Mouse (Mus musculus) spleen, embryonic (tissue): ENCODE measurements around the gene Gm11939.
"Not testable (repeated sequence)": the region's sequence is repeated elsewhere in the genome, so short reads cannot be mapped to it uniquely, and the experiment has no call there.

Source experiments
- CTCF ChIA-PET: fragments of 350-600 bp; sonication (Branson Sonifier 250); formaldehyde crosslinking; loops from one replicate; lab custom pipeline; 2022; lab: Charles Lee

Gm11939 gene

DNA sequence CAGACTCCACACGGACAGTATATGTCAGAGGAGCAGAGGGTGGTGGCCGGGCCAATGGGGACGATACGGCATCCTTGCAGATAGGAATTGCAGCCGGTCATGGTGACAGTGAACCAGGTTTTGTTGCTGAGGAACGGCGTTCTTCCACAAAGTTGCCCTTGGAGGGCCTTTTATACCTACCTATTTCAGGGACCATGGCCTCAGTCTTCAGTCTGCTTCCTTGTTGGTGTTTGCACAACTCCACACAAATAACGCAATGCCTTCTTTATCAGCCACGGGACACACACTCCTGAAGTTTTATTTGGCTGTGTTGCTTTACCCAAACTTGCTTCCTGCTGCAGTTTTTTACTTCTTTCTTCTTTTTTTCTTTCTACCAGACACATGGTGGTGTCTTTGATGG is at the start of gene Gm11939:
Gene Gm11939, minus strand, starts transcription at position 101 of the 400 bp plus-strand sequence.
- CTCF ChIA-PET: no interaction called here

- CTCF ChIA-PET: not testable (repeated sequence)
Observed at GRCm38 (mm10) chr11:99603208-99603607, 43.9 kb upstream of the Gm11939 start, which contains the start of gene Gm11938. TSS of gene Gm11938 (minus strand) at chr11:99603308.

- CTCF ChIA-PET: not testable (repeated sequence)
Observed at GRCm38 (mm10) chr11:99597742-99598141, 38.5 kb upstream of the Gm11939 start, which contains the start of gene Krtap9-3. TSS of gene Krtap9-3 (minus strand) at chr11:99598105.

- CTCF ChIA-PET: no interaction called here
Observed at GRCm38 (mm10) chr11:99590981-99591380, 31.7 kb upstream of the Gm11939 start, which contains the start of gene Krtap1-3. TSS of gene Krtap1-3 (minus strand) at chr11:99591339.

DNA sequence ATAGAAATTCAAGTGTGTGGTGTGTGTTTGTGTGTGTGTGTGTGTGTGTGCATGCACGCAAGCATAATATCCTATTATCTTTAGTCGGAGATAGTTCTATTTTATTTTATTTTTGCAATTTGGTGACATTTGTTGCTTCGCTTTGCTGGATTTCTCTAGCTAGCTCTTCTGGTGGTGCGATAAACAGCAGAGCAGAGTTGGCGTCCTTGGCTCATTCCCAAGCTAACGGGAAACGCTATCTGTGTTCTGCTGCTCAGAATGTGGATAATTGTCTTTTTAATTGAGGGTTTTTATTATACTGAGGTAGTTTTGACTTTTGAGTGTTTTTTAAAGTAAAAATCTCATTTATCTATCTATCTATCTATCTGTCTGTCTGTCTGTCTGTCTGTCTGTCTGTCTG is 25.8 kb upstream of the Gm11939 start:
- CTCF ChIA-PET: no interaction called here

- CTCF ChIA-PET: no interaction called here
Observed at GRCm38 (mm10) chr11:99583245-99583704, 24.0 kb upstream of the Gm11939 start, which contains the start of gene Krtap1-4. TSS of gene Krtap1-4 (minus strand) at chr11:99583654.

DNA sequence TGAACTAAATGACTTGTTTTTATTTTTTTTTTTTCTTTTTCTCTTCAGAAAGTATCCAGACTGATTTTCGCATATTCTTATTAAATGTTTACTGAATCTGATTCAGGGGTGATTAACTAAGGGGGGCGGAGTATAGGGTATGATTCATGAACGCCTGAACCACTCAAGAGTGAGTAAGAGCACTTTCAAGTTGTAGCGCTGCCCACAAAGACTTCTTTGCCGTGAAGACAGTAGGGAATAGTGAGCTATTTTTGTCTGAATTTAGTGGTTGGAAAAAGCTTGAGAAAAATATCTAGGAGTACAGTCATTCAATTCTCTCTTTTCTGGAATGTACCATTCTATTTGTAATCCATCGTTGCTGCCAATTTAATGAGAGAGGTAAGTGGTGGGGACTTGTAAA is 22.3 kb upstream of the Gm11939 start:
- CTCF ChIA-PET: no interaction called here

DNA sequence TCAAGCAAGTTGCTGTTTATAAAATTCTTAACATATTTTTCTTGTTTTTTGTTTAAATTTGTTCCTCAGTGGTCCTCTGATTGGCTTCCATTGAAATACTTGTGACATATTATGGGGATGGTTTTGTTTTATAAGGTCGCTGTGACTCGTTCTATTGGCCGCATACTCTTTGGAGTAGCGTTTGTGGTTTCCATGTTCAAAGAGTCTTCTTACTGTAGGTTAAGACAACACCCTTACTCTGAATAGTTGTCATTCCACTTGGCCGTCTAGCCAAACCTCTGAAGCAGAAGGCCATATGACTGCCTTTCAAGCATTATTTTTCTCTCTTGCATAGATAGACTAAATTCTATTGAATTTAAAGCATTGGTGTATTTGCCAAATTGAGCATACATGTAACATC is 21.8 kb upstream of the Gm11939 start:
- CTCF ChIA-PET: no interaction called here

- CTCF ChIA-PET: no interaction called here
Observed at GRCm38 (mm10) chr11:99580636-99581035, 21.4 kb upstream of the Gm11939 start, which contains the start of gene Krtap1-5. TSS of gene Krtap1-5 (minus strand) at chr11:99581016.

GRCm38 (mm10) chr11:99574106-99574505 is 14.8 kb upstream of the Gm11939 start:
- CTCF ChIA-PET: no interaction called here

GRCm38 (mm10) chr11:99573164-99573563 is 13.9 kb upstream of the Gm11939 start:
- CTCF ChIA-PET: no interaction called here

DNA sequence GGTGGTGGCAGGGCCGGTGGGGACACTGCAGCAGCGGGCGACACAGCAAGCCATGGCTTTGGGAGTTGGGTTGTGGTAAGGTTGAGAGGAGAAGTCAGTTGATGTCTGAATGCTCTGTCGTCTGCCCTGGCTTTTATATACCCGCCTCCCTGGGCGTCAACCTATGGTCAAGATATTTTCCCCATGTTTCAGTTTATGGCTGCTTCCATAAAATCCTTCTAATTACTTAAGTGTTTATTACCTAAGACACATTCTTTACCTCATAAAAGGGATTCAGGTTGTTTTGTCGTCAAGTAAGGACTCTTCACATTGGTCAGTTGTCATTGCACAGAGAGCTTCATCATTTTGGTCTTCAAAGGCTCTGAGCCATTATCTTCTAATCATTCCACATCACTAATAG is 7.3 kb upstream of the Gm11939 start, which contains the start of gene Krtap3-1:
Gene Krtap3-1, minus strand, starts transcription at position 101 of the 400 bp plus-strand sequence.
- CTCF ChIA-PET: no interaction called here

- CTCF ChIA-PET: no interaction called here
Observed at GRCm38 (mm10) chr11:99562580-99562979, 3.3 kb upstream of the Gm11939 start.

DNA sequence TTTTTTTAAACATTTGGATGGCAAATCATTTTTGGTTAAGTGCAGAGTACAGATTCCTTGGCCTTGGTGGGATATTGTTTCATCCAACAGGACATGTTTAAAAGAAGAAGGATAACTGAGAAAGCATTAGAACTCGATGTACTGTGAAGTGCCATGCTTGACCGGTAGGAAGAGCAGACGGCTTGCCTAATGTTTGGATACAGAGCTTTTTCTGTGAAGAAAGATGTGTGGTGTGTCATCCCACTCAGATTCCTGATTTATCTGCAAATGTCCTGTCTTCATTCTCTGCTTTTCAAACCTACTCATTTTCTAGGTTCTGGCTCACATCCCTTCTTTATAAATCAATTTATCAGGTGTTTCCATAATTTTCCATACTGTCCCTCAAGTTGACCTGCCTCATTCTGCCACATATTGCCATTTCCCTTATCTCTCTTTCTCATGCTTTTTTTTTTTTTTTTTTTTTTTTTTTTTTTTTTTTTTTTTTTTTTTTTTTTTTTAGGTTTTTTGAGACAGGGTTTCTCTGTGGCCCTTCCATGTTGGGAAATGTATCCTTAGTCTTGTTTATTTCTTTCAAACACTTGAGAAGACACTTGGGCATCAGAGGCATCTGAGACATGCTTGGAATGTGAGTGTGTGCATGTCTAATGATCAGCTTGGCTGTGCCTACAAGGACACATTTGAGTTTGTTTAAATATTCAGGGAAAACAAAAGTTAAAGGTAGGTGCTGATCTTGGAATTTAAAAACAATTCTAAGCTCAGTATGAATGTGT is 1.1 kb downstream of the Gm11939 start:
- CTCF ChIA-PET: no interaction called here

GRCm38 (mm10) chr11:99556753-99557152 is 2.5 kb downstream of the Gm11939 start, which contains the start of gene Krtap3-2:
TSS of gene Krtap3-2 (minus strand) at chr11:99556853.
- CTCF ChIA-PET: no interaction called here

DNA sequence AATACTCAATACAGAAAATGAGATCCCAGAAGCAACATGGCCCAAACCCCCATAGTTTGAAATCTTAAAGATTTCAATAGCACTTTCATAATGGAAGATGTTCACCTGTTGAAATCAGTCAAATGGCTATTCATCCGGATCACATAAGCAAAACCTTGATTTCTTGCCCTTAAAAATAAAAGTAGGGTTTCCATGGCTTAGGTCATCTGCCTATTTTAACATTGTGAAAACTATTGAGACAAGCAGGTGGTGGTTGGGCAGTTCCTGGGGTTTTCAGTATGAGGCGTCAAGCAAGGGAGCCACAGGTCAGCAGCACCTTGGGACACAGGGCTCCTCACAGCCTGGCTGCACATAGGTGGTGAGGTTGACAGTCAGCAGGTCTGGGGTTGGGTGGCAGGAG is 3.1 kb downstream of the Gm11939 start:
- CTCF ChIA-PET: no interaction called here

- CTCF ChIA-PET: no interaction called here
Observed at GRCm38 (mm10) chr11:99550765-99551164, 8.5 kb downstream of the Gm11939 start, which contains the start of gene Krtap3-3. TSS of gene Krtap3-3 (minus strand) at chr11:99550865.

DNA sequence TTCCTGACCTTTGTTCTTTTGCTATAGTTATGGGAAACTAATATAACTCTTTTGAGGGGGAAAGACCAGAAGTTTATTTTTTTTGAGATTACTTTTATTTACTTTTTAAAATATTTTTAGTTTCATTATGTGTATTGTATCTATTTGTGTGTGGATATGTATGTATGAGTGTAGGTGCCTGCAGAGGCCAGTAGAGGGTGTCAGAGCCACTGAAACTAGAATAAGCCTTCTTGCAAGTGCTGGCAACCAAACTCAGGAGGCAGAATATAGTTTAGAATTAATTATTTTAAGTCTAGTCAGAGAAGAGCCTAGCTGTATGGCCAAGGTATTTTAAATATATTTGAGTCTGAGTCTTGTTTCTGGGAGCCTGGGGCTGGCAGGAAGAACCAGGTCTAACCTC is 11.4 kb downstream of the Gm11939 start:
- CTCF ChIA-PET: no interaction called here

- CTCF ChIA-PET: no interaction called here
Observed at GRCm38 (mm10) chr11:99539721-99540120, 19.5 kb downstream of the Gm11939 start.

DNA sequence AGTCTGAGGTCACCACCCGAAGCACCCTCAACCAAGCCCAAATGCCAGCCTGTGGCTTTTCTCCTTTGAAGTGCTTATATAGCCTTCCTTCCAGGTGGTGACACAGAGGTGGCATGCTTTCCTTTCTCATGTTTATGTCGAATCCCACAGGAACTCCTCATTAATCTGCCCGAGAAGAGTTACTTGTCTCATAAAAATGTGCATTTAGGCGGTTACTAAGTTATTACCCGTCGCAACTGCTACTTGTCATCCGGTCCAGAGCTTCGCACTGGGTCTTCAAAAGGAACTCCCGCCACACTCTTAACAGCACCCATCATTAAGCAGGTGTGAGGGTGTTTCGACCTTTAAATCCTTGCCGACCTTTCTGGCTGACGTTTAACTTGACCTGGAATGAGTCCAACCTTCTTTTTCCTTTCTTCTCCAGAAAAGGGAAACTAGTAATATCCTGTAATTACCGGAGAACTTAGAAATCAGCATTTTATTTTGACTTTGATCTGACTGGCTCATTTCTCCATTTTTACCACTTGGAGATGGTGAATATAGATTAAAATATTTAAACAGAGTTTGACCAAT is 37.9 kb downstream of the Gm11939 start, which contains the start of gene Krt39:
Gene Krt39, minus strand, starts transcription at position 51 of the 573 bp plus-strand sequence.
- CTCF ChIA-PET: no interaction called here

- CTCF ChIA-PET: no interaction called here
Observed at GRCm38 (mm10) chr11:99514098-99514497, 45.2 kb downstream of the Gm11939 start.
